Mouse (Mus musculus): ENCODE results near the gene Myh11.
"Not testable (repeated sequence)": the region's sequence is repeated elsewhere in the genome, so short reads cannot be mapped to it uniquely, and the experiment has no call there.

Myh11 gene

GRCm38 (mm10) chr16:14162988-14163416, 128.2 kb downstream of the Myh11 start, which contains the start of the genes Nde1 and Marf1:
Gene Nde1, plus strand, starts transcription at chr16:14163275.
Gene Marf1, minus strand, starts transcription at chr16:14163351.
- peak; percentile 57 to 77 for DNase-seq (ENCODE audit: low spot score in 2 of 2)

- DNase-seq (ENCODE audit: low spot score in 2 of 2), result no peak
These were observed 130.2 kb downstream of the Myh11 start for GRCm38 (mm10) chr16:14160941-14161340.

- DNase-seq (ENCODE audit: low spot score in 2 of 2), result peak; percentile 67 to 70
These were observed 131.4 kb downstream of the Myh11 start for GRCm38 (mm10) chr16:14159746-14160131.

- DNase-seq (ENCODE audit: low spot score in 2 of 2), result peak; percentile 98
These were observed 132.0 kb downstream of the Myh11 start for GRCm38 (mm10) chr16:14158936-14159745.

GRCm38 (mm10) chr16:14158536-14158935, 132.6 kb downstream of the Myh11 start:
- DNase-seq (ENCODE audit: low spot score in 2 of 2), result no peak

- DNase-seq (ENCODE audit: low spot score in 2 of 2), result no peak
These were observed 134.9 kb downstream of the Myh11 start for GRCm38 (mm10) chr16:14156312-14156711.

- not testable (repeated sequence) for DNase-seq (ENCODE audit: low spot score in 2 of 2)
These were observed 135.5 kb downstream of the Myh11 start for GRCm38 (mm10) chr16:14155638-14156037.

- DNase-seq (ENCODE audit: low spot score in 2 of 2), result no peak
These were observed 139.5 kb downstream of the Myh11 start for GRCm38 (mm10) chr16:14151718-14152117.

GRCm38 (mm10) chr16:14147712-14148111, 143.5 kb downstream of the Myh11 start:
- DNase-seq (ENCODE audit: low spot score in 2 of 2), result no peak

Data from frontal cortex, postnatal 14 days (tissue).